25 mouse cellular contexts compared by ENCODE assay signal in the genomic region with DNA sequence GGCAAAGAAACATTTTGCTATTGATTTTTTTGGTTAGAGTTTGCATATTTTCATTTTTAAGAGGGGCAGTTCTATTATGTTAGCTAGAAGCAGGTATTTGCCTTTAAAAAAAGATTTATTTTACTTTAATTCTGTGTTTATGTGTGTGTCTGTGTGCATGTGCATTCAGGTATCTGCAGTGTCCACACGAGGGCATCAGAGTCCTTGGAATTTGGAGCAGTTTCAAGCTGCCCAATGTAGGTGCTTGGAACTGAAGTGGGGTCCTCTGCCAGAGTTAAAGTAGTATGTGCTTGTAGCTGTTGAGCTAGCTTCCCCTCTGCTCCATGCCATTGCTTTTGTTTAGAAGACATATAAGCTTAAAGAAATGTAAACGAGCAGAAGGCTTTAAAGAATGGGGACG.
DNase-seq lines count a peak whose midpoint lies in the region; TF ChIP-seq lines count a peak whose summit lies in the region.
"Had no signal": no experiment of that assay in that cellular context is flagged by ENCODE, and none has a peak within 500 bp of the region (broad histone marks: within the 10 kb centered on the region; RNA-seq: fewer than 3 reads in every experiment).

No protein-coding gene starts in this region.

- H3K27me3 ChIP-seq in cerebellum, adult 2 months (ENCODE audit: control insufficient read depth, insufficient read depth, low read length) = no peaks in the 10 kb centered on the region
- H3K27me3 ChIP-seq: forebrain, embryonic 15.5 days; heart, embryonic 13.5 days; hindbrain, embryonic 15.5 days; intestine, embryonic 15.5 days; kidney, embryonic 15.5 days; midbrain, embryonic 15.5 days; neural tube, embryonic 13.5 days had no signal

- H3K27ac ChIP-seq in cerebellum, adult 2 months (ENCODE audit: insufficient read depth, low read length) = no peak overlapping the region
- H3K27ac ChIP-seq in layer of hippocampus, adult 2 months = no peak overlapping the region
- no peak overlapping the region for H3K27ac ChIP-seq in ES-E14 (ENCODE audit: insufficient read depth, low read depth, low read length, poor library complexity, severe bottlenecking)
- H3K27ac ChIP-seq: forebrain, embryonic 15.5 days; heart, embryonic 13.5 days; hindbrain, embryonic 15.5 days; intestine, embryonic 15.5 days; midbrain, embryonic 15.5 days; neural tube, embryonic 13.5 days had no signal

- no peaks in the 10 kb centered on the region for H3K36me3 ChIP-seq in ES-E14 (ENCODE audit: control insufficient read depth, insufficient read depth, low read length, poor library complexity, severe bottlenecking)
- H3K36me3 ChIP-seq: forebrain, embryonic 15.5 days; heart, embryonic 13.5 days; hindbrain, embryonic 15.5 days; intestine, embryonic 15.5 days; kidney, embryonic 15.5 days; midbrain, embryonic 15.5 days; neural tube, embryonic 13.5 days had no signal

- no peak overlapping the region for H3K4me3 ChIP-seq in cerebellum, adult 2 months (replicated peaks; ENCODE audit: insufficient read depth, low read depth, low read length)
- no peak overlapping the region for H3K4me3 ChIP-seq in layer of hippocampus, adult 2 months
- H3K4me3 ChIP-seq in ES-E14 (ENCODE audit: insufficient read depth in 1 of 2, low read depth in 1 of 2, low read length in 2 of 2, poor library complexity in 1 of 2, severe bottlenecking in 1 of 2) = no peak overlapping the region
- H3K4me3 ChIP-seq in lung, adult 2 months (replicated peaks; ENCODE audit: extremely low read depth, low read depth, low read length) = no peak overlapping the region
- H3K4me3 ChIP-seq: forebrain, embryonic 15.5 days; heart, embryonic 13.5 days; hindbrain, embryonic 15.5 days; intestine, embryonic 15.5 days; kidney, embryonic 15.5 days; midbrain, embryonic 15.5 days; myocyte; neural tube, embryonic 13.5 days had no signal

- in situ Hi-C loops in ES-E14 (cut with MboI; ENCODE audit: low sequenced_read_pairs in 2 of 2, unreplicated experiment in 2 of 2) = no loop called here

- WGBS in cerebellum, adult 2 months = 88% methylated on average over 3 of the region's 3 CpGs
- WGBS in lung, adult 2 months = 88% methylated on average over 3 of the region's 3 CpGs

- H3K4me1 ChIP-seq in cerebellum, adult 2 months (ENCODE audit: control insufficient read depth, insufficient read depth, low read length) = no peaks in the 10 kb centered on the region
- no peaks in the 10 kb centered on the region for H3K4me1 ChIP-seq in ES-E14 (ENCODE audit: control insufficient read depth in 2 of 2, insufficient read depth in 2 of 2, low read length in 2 of 2, poor library complexity in 1 of 2)
- no peaks in the 10 kb centered on the region for H3K4me1 ChIP-seq in lung, adult 2 months (ENCODE audit: control insufficient read depth, insufficient read depth, low read length)
- H3K4me1 ChIP-seq: forebrain, embryonic 15.5 days; heart, embryonic 13.5 days; hindbrain, embryonic 15.5 days; intestine, embryonic 15.5 days; kidney, embryonic 15.5 days; neural tube, embryonic 13.5 days had no signal

- no peak for TF ChIP-seq POLR2A in cerebellum, adult 2 months (IDR thresholded peaks at IDR 0.05; ENCODE audit: borderline replicate concordance, insufficient read depth, low read length)
- no peak for TF ChIP-seq POLR2A in lung, adult 2 months (IDR thresholded peaks at IDR 0.05; ENCODE audit: borderline replicate concordance, extremely low read depth, low read depth, low read length)

- H3K9ac ChIP-seq in ES-E14 (ENCODE audit: insufficient read depth, low read depth, low read length, poor library complexity, severe bottlenecking) = no peak overlapping the region
- H3K9ac ChIP-seq: forebrain, embryonic 15.5 days; heart, embryonic 13.5 days; hindbrain, embryonic 15.5 days; intestine, embryonic 15.5 days; kidney, embryonic 15.5 days; midbrain, embryonic 15.5 days; neural tube, embryonic 13.5 days had no signal

- TF ChIP-seq CTCF in cerebellum, adult 2 months (IDR thresholded peaks at IDR 0.05; ENCODE audit: borderline replicate concordance, insufficient read depth, low read depth, low read length) = 0 out of 2 replicates have a peak, but pooled peaks have one; percentile 13
- peak; percentile 30 for TF ChIP-seq CTCF in layer of hippocampus, adult 2 months (conservative IDR thresholded peaks at IDR 0.05)
- TF ChIP-seq CTCF in lung, adult 2 months (IDR thresholded peaks at IDR 0.05; ENCODE audit: insufficient read depth, low read length) = no peak

- no peaks in the 10 kb centered on the region for H3K9me3 ChIP-seq in ES-E14 (ENCODE audit: control insufficient read depth, insufficient read depth, low read depth, low read length)
- H3K9me3 ChIP-seq: forebrain, embryonic 15.5 days; heart, embryonic 13.5 days; hindbrain, embryonic 15.5 days; intestine, embryonic 15.5 days; kidney, embryonic 15.5 days; midbrain, embryonic 15.5 days; neural tube, embryonic 13.5 days had no signal

- no peak for DNase-seq in cerebellum, adult 2 months
- no peak for DNase-seq in cerebellum, postnatal 36 days
- no peak for DNase-seq in layer of hippocampus, adult 2 months (ENCODE audit: low spot score in 2 of 2)
- DNase-seq in layer of hippocampus, postnatal 14 days (ENCODE audit: low spot score in 2 of 2) = no peak
- DNase-seq in ES-E14 (ENCODE audit: low read depth, low spot score) = no peak
- peak; percentile 6 for DNase-seq in brain, adult 2 months (ENCODE audit: low read depth, low spot score)
- no peak for DNase-seq in lung, adult 2 months
- DNase-seq in gastrocnemius, postnatal 10 days = no peak
- DNase-seq: adrenal gland, postnatal 36 days; cerebellum, adult 8-10 months; gastrocnemius, postnatal 25 days; heart, adult 18-20 months; heart, postnatal 4 days; lung, adult 18-20 months; lung, postnatal 36 days; retina, postnatal 1 day; thymus, postnatal 14 days had no signal

TF ChIP-seq in ES-E14, 5 proteins besides CTCF, POLR2A, EP300 and RAD21:
- no peak for TF ChIP-seq ZNF384 (IDR thresholded peaks at IDR 0.05; ENCODE audit: low read depth, low read length)
- TF ChIP-seq MAFK (IDR thresholded peaks at IDR 0.05; ENCODE audit: insufficient read depth, low read depth, low read length) = no peak
- peak; percentile 44; the same call in 1 of the 2 replicates for TF ChIP-seq ZC3H11A (IDR thresholded peaks at IDR 0.05; ENCODE audit: borderline replicate concordance, low read depth, low read length)
